25 mouse cellular contexts compared by ENCODE assay signal in genomic region chr2:157375051-157375450, GRCm38 (mm10). TPM values are rescaled to one million over a fixed set of nuclear protein-coding genes. Genes with fewer than 3 reads are reported as not detected.
A peak's percentile ranks its signal among the peaks of the same experiment; 100 is the strongest.
DNase-seq lines count a peak whose midpoint lies in the region; ATAC-seq and TF ChIP-seq lines count a peak whose summit lies in the region.
"Had no signal": no experiment of that assay in that cellular context is flagged by ENCODE, and none has a peak within 500 bp of the region (broad histone marks: within the 10 kb centered on the region; RNA-seq: fewer than 3 reads in every experiment).

No protein-coding gene starts in this region.

- H3K9ac ChIP-seq in heart, embryonic 12.5 days: no peak overlapping the region
- no peak overlapping the region for H3K9ac ChIP-seq in heart, embryonic 11.5 days (ENCODE audit: low read depth, low read length)
- H3K9ac ChIP-seq in midbrain, embryonic 11.5 days (ENCODE audit: low read length): no peak overlapping the region
- H3K9ac ChIP-seq in midbrain, postnatal 0 days (replicated peaks; ENCODE audit: low read length, poor library complexity, severe bottlenecking): no peak overlapping the region
- H3K9ac ChIP-seq: embryonic facial prominence, embryonic 13.5 days; hindbrain, embryonic 12.5 days; kidney, embryonic 15.5 days; liver, embryonic 12.5 days had no signal

- TF ChIP-seq POLR2A in embryonic fibroblast, embryonic 13.5 days (IDR thresholded peaks at IDR 0.05; ENCODE audit: low read depth, low read length): no peak
- TF ChIP-seq POLR2A in small intestine, adult 2 months (IDR thresholded peaks at IDR 0.05; ENCODE audit: low read depth, low read length): no peak

- peak overlapping the region; percentile 9; the same call in 1 of the 2 replicates for H3K27ac ChIP-seq in heart, embryonic 12.5 days (ENCODE audit: poor library complexity, severe bottlenecking)
- no peak overlapping the region for H3K27ac ChIP-seq in heart, embryonic 11.5 days (ENCODE audit: low read depth, low read length)
- H3K27ac ChIP-seq in midbrain, embryonic 11.5 days (ENCODE audit: low read depth, low read length): no peak overlapping the region
- no peak overlapping the region for H3K27ac ChIP-seq in midbrain, postnatal 0 days (ENCODE audit: low read depth, low read length)
- H3K27ac ChIP-seq in embryonic fibroblast, embryonic 13.5 days (ENCODE audit: insufficient read depth, low read length): peak overlapping the region; percentile 8; the same call in 1 of the 2 replicates
- H3K27ac ChIP-seq in small intestine, adult 2 months (ENCODE audit: insufficient read depth, low read depth, low read length): peak overlapping the region; percentile 34; the same call in 1 of the 2 replicates
- H3K27ac ChIP-seq: embryonic facial prominence, embryonic 13.5 days; heart, adult 2 months; hindbrain, embryonic 12.5 days; kidney, embryonic 15.5 days; limb, embryonic 12.5 days; liver, embryonic 12.5 days had no signal

- H3K27me3 ChIP-seq in heart, embryonic 12.5 days (replicated peaks): no peaks in the 10 kb centered on the region
- H3K27me3 ChIP-seq in heart, embryonic 11.5 days (ENCODE audit: control insufficient read depth, insufficient read depth, low read length): no peaks in the 10 kb centered on the region
- no peaks in the 10 kb centered on the region for H3K27me3 ChIP-seq in midbrain, embryonic 11.5 days (ENCODE audit: control insufficient read depth, insufficient read depth, low read length)
- H3K27me3 ChIP-seq in midbrain, postnatal 0 days (ENCODE audit: insufficient read depth, low read length): no peaks in the 10 kb centered on the region
- H3K27me3 ChIP-seq in small intestine, adult 2 months (ENCODE audit: control insufficient read depth, insufficient read depth, low read length): no peaks in the 10 kb centered on the region
- H3K27me3 ChIP-seq: embryonic facial prominence, embryonic 13.5 days; hindbrain, embryonic 12.5 days; kidney, embryonic 15.5 days; limb, embryonic 12.5 days; liver, embryonic 12.5 days had no signal

- peaks cover 24% of the 10 kb centered on the region for H3K36me3 ChIP-seq in heart, embryonic 12.5 days
- H3K36me3 ChIP-seq in heart, embryonic 11.5 days (ENCODE audit: control insufficient read depth, insufficient read depth, low read length): no peaks in the 10 kb centered on the region
- no peaks in the 10 kb centered on the region for H3K36me3 ChIP-seq in midbrain, embryonic 11.5 days (ENCODE audit: control insufficient read depth, insufficient read depth, low read length)
- peaks cover 5% of the 10 kb centered on the region for H3K36me3 ChIP-seq in midbrain, postnatal 0 days (ENCODE audit: insufficient read depth, low read length)
- H3K36me3 ChIP-seq in small intestine, adult 2 months (ENCODE audit: control insufficient read depth, insufficient read depth, low read length): peaks cover 7% of the 10 kb centered on the region

- DNase-seq in midbrain, embryonic 11.5 days (ENCODE audit: low spot score, missing footprints): peak; percentile 51
- DNase-seq in midbrain, postnatal 0 days (ENCODE audit: low spot score): no peak
- DNase-seq in kidney, postnatal 4 days: no peak
- DNase-seq: adrenal gland, adult 8-10 months; B cell, adult 2 months; cerebellum, adult 8-10 months; gastrocnemius, postnatal 10 days; heart, adult 2 months; heart, postnatal 14 days; retina, postnatal 1 day; thymus, postnatal 25 days had no signal

- peak overlapping the region; percentile 11; the same call in 1 of the 2 replicates for H3K4me2 ChIP-seq in heart, embryonic 12.5 days
- no peak overlapping the region for H3K4me2 ChIP-seq in heart, embryonic 11.5 days
- H3K4me2 ChIP-seq in midbrain, embryonic 11.5 days: no peak overlapping the region
- H3K4me2 ChIP-seq in midbrain, postnatal 0 days (ENCODE audit: low read depth, low read length, poor library complexity, severe bottlenecking): no peak overlapping the region
- H3K4me2 ChIP-seq: embryonic facial prominence, embryonic 13.5 days; kidney, embryonic 15.5 days; limb, embryonic 12.5 days; liver, embryonic 12.5 days had no signal

- 45% methylated on average over 8 of the region's 8 CpGs for WGBS in heart, embryonic 12.5 days
- 49% methylated on average over 7 of the region's 8 CpGs for WGBS in heart, embryonic 11.5 days (ENCODE audit: insufficient replicate concordance)
- 60% methylated on average over 7 of the region's 8 CpGs for WGBS in midbrain, embryonic 11.5 days
- 52% methylated on average over 8 of the region's 8 CpGs for WGBS in midbrain, postnatal 0 days
- WGBS in small intestine, adult 2 months: 63% methylated on average over 8 of the region's 8 CpGs

- H3K4me3 ChIP-seq in heart, embryonic 12.5 days: no peak overlapping the region
- no peak overlapping the region for H3K4me3 ChIP-seq in heart, embryonic 11.5 days (ENCODE audit: low read depth, low read length)
- H3K4me3 ChIP-seq in midbrain, embryonic 11.5 days (ENCODE audit: low read depth, low read length): no peak overlapping the region
- no peak overlapping the region for H3K4me3 ChIP-seq in midbrain, postnatal 0 days (ENCODE audit: low read depth, low read length)
- H3K4me3 ChIP-seq in embryonic fibroblast, embryonic 13.5 days (ENCODE audit: insufficient read depth, low read length): no peak overlapping the region
- H3K4me3 ChIP-seq in small intestine, adult 2 months (ENCODE audit: low read depth, low read length): 0 out of 2 replicates have a peak overlapping the region, but pooled peaks have one; percentile 3
- H3K4me3 ChIP-seq: embryonic facial prominence, embryonic 13.5 days; heart, adult 2 months; hindbrain, embryonic 12.5 days; kidney, embryonic 15.5 days; limb, embryonic 12.5 days; liver, embryonic 12.5 days had no signal

- peaks cover 58% of the 10 kb centered on the region for H3K4me1 ChIP-seq in heart, embryonic 12.5 days (replicated peaks)
- H3K4me1 ChIP-seq in heart, embryonic 11.5 days (ENCODE audit: control insufficient read depth, insufficient read depth, low read length): peaks cover 36% of the 10 kb centered on the region
- peaks cover 19% of the 10 kb centered on the region for H3K4me1 ChIP-seq in midbrain, embryonic 11.5 days (ENCODE audit: control insufficient read depth, insufficient read depth, low read length)
- H3K4me1 ChIP-seq in midbrain, postnatal 0 days (ENCODE audit: insufficient read depth, low read length): peaks cover 9% of the 10 kb centered on the region; the same call in 1 of the 2 replicates
- peaks cover 11% of the 10 kb centered on the region for H3K4me1 ChIP-seq in embryonic fibroblast, embryonic 13.5 days (ENCODE audit: control insufficient read depth, insufficient read depth, low read length)
- H3K4me1 ChIP-seq in small intestine, adult 2 months (ENCODE audit: control insufficient read depth, insufficient read depth, insufficient read length, low read length): peaks cover 36% of the 10 kb centered on the region

- ATAC-seq in heart, embryonic 12.5 days (ENCODE audit: insufficient number of reproducible peaks, low FRiP score): no peak; the same call in 1 of the 2 replicates
- ATAC-seq in heart, embryonic 11.5 days (replicated peaks; ENCODE audit: insufficient number of reproducible peaks, low FRiP score, low TSS enrichment): no peak
- ATAC-seq in midbrain, embryonic 11.5 days (ENCODE audit: low FRiP score): no peak
- ATAC-seq in midbrain, postnatal 0 days (ENCODE audit: low FRiP score): no peak
- ATAC-seq in monocyte, adult 5-6 weeks (replicated peaks; ENCODE audit: insufficient number of reproducible peaks, low FRiP score, low TSS enrichment, poor library complexity, severe bottlenecking): no peak
- ATAC-seq: inflammation-experienced regulatory T-cells, adult 6 months; liver, embryonic 12.5 days had no signal

- no peaks in the 10 kb centered on the region for H3K9me3 ChIP-seq in heart, embryonic 12.5 days (replicated peaks)
- no peaks in the 10 kb centered on the region for H3K9me3 ChIP-seq in heart, embryonic 11.5 days (replicated peaks; ENCODE audit: control insufficient read depth, low read length)
- H3K9me3 ChIP-seq in midbrain, embryonic 11.5 days (ENCODE audit: control insufficient read depth, low read length): no peaks in the 10 kb centered on the region
- H3K9me3 ChIP-seq in midbrain, postnatal 0 days (ENCODE audit: low read length): no peaks in the 10 kb centered on the region
- H3K9me3 ChIP-seq: embryonic facial prominence, embryonic 13.5 days; hindbrain, embryonic 12.5 days; kidney, embryonic 15.5 days; limb, embryonic 12.5 days; liver, embryonic 12.5 days had no signal

- no peak for TF ChIP-seq CTCF in midbrain, postnatal 0 days (IDR thresholded peaks at IDR 0.05)
- TF ChIP-seq CTCF in embryonic fibroblast, embryonic 13.5 days (IDR thresholded peaks at IDR 0.05; ENCODE audit: borderline replicate concordance, insufficient read depth, low read length): no peak
- no peak for TF ChIP-seq CTCF in small intestine, adult 2 months (IDR thresholded peaks at IDR 0.05; ENCODE audit: extremely low read depth, insufficient read length, insufficient replicate concordance, low read depth, low read length)

RNA-seq across cellular contexts. Expression of gene Manbal, which starts 7.7 kb away (rescaled TPM):
- 53.5 and 56.4 TPM in 2 replicates for polyA plus RNA-seq in heart, embryonic 12.5 days (2016; fragmentation: Nextera tagmentation; extraction: Ambion mirVana)
- polyA plus RNA-seq in heart, embryonic 11.5 days (2014; fragmentation: Nextera tagmentation; extraction: Ambion mirVana): 29.8 and 35.8 TPM in 2 replicates
- polyA plus RNA-seq in midbrain, embryonic 11.5 days (2014; fragmentation: Nextera tagmentation; extraction: Ambion mirVana): 34.7 and 35.9 TPM in 2 replicates
- 70.8 and 70.9 TPM in 2 replicates for total RNA-seq in midbrain, postnatal 0 days (2014; rRNA removed)
- 129 and 132 TPM in 2 replicates for polyA plus RNA-seq in midbrain, postnatal 0 days (2015; fragmentation: Nextera tagmentation; extraction: Ambion mirVana)
- polyA plus RNA-seq in embryonic fibroblast, embryonic 13.5 days (2011; ENCODE audit: insufficient read length, low read depth, missing spikeins): 53.9 and 54.2 TPM in 2 replicates
- 20.1 and 47.5 TPM in 2 replicates for polyA plus RNA-seq in small intestine, adult 2 months (2012; rRNA removed)
- total RNA-seq in monocyte, adult 5-6 weeks (2017): 10.4 to 20.2 TPM (median 14.3 TPM) in 3 replicates

RNA-seq across cellular contexts. Expression of gene Ghrh, which starts 27.7 kb away (rescaled TPM):
- not detected in 2 replicates for polyA plus RNA-seq in heart, embryonic 12.5 days (2016; fragmentation: Nextera tagmentation; extraction: Ambion mirVana)
- polyA plus RNA-seq in heart, embryonic 11.5 days (2014; fragmentation: Nextera tagmentation; extraction: Ambion mirVana): not detected in 2 replicates
- 0.48 and 1.6 TPM in 2 replicates for polyA plus RNA-seq in midbrain, embryonic 11.5 days (2014; fragmentation: Nextera tagmentation; extraction: Ambion mirVana)
- total RNA-seq in midbrain, postnatal 0 days (2014; rRNA removed): 1.3 and 3.0 TPM in 2 replicates
- polyA plus RNA-seq in midbrain, postnatal 0 days (2015; fragmentation: Nextera tagmentation; extraction: Ambion mirVana): 5.0 and 7.6 TPM in 2 replicates
- not detected in 2 replicates for polyA plus RNA-seq in embryonic fibroblast, embryonic 13.5 days (2011; ENCODE audit: insufficient read length, low read depth, missing spikeins)
- 0.33 TPM in 1 of 2 replicates, not detected in the other for polyA plus RNA-seq in small intestine, adult 2 months (2012; rRNA removed)
- not detected in 3 replicates for total RNA-seq in monocyte, adult 5-6 weeks (2017)
- total RNA-seq: adrenal gland, adult 8-10 months; common myeloid progenitor, adult 5-6 weeks; gastrocnemius, postnatal 10 days; heart, adult 2 months; heart, postnatal 14 days; layer of hippocampus, postnatal 10 days; megakaryocyte-erythroid progenitor cell, adult 5-6 weeks had no signal
- polyA plus RNA-seq: heart, adult 2 months; inflammation-experienced regulatory T-cells, adult 6 months; limb, embryonic 12.5 days; liver, embryonic 12.5 days had no signal

RNA-seq across cellular contexts. Expression of gene Src, which starts 43.2 kb away (rescaled TPM):
- 10.9 and 13.4 TPM in 2 replicates for polyA plus RNA-seq in heart, embryonic 12.5 days (2016; fragmentation: Nextera tagmentation; extraction: Ambion mirVana)
- polyA plus RNA-seq in heart, embryonic 11.5 days (2014; fragmentation: Nextera tagmentation; extraction: Ambion mirVana): 4.7 and 6.2 TPM in 2 replicates
- polyA plus RNA-seq in midbrain, embryonic 11.5 days (2014; fragmentation: Nextera tagmentation; extraction: Ambion mirVana): 11.2 and 14.0 TPM in 2 replicates
- total RNA-seq in midbrain, postnatal 0 days (2014; rRNA removed): 129 and 137 TPM in 2 replicates
- 26.1 and 26.6 TPM in 2 replicates for polyA plus RNA-seq in midbrain, postnatal 0 days (2015; fragmentation: Nextera tagmentation; extraction: Ambion mirVana)
- 38.1 and 48.9 TPM in 2 replicates for polyA plus RNA-seq in embryonic fibroblast, embryonic 13.5 days (2011; ENCODE audit: insufficient read length, low read depth, missing spikeins)
- 65.9 and 161 TPM in 2 replicates for polyA plus RNA-seq in small intestine, adult 2 months (2012; rRNA removed)
- 0.29 to 0.39 TPM (median 0.32 TPM) in 3 replicates for total RNA-seq in monocyte, adult 5-6 weeks (2017)

Comparison
In these comparisons a context has a peak if more than half of its experiments do, and no peak if none do; other contexts are left out.
1. H3K27ac ChIP-seq: peak in heart, embryonic 12.5 days (single experiment), embryonic fibroblast, embryonic 13.5 days (single experiment) and small intestine, adult 2 months (single experiment); none in heart, embryonic 11.5 days (single experiment), midbrain, embryonic 11.5 days (single experiment) and midbrain, postnatal 0 days (single experiment).